Mouse (Mus musculus) lung, postnatal 0 days (tissue): ENCODE results near the gene Clip1.

Experiments
- CTCF ChIP-seq: IDR thresholded peaks from 2 replicates; pipeline ENCODE4 v1.5.1; 2016; ENCODE audit warnings: antibody characterized with exemption, mild to moderate bottlenecking
- EP300 ChIP-seq: IDR thresholded peaks from 2 replicates; pipeline ENCODE4 v1.6.1; 2016; ENCODE audit warnings: antibody characterized with exemption, mild to moderate bottlenecking, control low read depth

DNA sequence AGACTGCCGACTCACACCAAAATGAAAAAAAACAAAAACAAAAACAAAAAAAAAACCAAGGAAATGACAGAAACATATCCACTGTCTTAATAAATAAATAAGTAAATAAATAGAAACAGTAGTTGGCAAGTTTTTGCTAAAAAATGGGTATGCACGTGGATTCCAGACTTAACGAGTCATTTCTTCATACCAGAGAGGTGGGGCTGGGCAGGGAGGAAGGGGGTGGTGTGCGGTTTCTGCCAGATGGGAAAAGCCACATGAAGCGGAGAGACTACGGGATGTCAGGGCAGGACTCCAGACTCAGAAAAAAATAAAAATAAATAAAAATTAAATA is 1.4 kb downstream of the Clip1 start:
- TF ChIP-seq EP300 (no peak), CTCF (no peak)
